Mouse (Mus musculus) CD4-positive, CD25-positive, alpha-beta regulatory T cell, adult 2 months (primary cell): ENCODE measurements around the gene Foxn3.

Source experiments
- DNase-seq: peaks from one replicate; pipeline ENCODE4 v3.0.0-alpha.2; 2012; ENCODE audit warnings: low read depth, low spot score

Foxn3 gene

DNA sequence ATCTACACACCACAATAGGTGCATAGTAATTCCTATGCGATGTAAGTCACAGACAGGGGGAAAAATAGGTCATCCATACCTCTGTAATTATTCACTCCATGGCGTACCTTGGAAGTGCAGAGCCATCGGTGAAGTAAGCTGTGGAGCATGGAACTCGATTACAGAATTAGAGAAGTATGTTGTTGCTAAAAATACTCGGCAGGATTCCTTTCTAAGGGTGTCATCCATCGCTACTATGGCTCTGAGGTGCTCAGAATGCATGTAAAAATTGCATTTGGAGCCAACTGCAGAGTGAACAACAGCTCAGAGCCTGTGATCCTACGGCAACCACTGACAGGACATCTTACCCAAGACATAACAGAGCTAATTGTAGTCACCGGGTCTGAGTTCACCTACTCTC, 206.7 kb downstream of the Foxn3 start:
- no peak for DNase-seq

GRCm38 (mm10) chr12:99353692-99354091, 209.7 kb downstream of the Foxn3 start:
- DNase-seq = no peak

GRCm38 (mm10) chr12:99352583-99352982, 210.8 kb downstream of the Foxn3 start:
- DNase-seq = no peak

GRCm38 (mm10) chr12:99352136-99352535, 211.2 kb downstream of the Foxn3 start:
- DNase-seq = no peak

DNA sequence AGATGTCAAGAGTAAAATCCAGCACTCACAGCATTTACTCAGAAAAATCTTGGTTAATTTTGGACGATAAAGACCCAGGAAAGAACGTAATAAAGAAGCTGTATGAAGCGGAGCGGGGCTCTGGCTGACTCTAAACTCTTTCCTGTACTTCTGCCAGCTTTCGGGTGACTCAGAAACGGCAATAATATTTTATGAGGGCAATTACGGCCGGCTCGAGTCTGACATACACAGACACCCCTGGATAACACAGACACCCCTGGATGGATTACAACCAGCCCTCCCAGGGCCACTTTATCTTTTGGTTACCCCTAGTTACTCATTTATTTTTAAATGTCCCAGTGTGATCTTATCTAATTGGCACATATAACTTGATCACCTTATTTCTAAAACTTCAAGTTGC, 211.7 kb downstream of the Foxn3 start:
- DNase-seq = no peak

GRCm38 (mm10) chr12:99349650-99349997, 213.8 kb downstream of the Foxn3 start:
- no peak for DNase-seq

DNA sequence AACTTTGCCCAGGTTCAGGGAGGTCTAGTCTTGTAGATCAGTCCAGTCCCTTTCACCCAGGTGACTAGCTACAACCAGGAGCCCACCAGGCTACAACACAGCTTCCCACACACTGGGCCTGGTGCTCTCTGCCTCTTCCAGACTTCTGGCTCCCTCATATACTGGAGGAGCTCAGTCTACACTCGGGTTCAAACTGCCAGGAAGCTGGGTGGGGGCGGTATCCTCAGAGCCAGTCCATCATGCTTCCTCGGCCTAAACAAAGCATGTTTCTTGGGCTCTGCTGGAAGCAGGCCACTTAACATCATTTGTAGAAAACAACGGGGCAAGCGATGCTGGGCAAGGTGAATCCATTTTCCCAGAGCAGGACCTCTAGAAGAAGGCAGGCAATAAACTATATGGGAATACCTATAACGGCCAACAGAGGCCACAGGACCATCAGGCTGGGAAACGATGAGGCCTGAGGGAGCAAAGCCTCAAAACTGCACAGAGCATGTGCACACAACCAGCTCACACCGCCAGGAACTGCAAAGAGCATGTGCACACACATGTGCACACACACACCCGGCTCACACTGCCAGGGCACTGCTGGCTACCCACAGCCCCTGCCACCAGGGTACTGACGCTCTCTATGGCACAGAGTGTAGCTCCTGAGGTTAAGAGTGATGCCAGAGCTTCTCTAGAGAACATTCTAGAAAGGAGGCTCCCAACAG, 214.3 kb downstream of the Foxn3 start:
- DNase-seq = no peak

DNA sequence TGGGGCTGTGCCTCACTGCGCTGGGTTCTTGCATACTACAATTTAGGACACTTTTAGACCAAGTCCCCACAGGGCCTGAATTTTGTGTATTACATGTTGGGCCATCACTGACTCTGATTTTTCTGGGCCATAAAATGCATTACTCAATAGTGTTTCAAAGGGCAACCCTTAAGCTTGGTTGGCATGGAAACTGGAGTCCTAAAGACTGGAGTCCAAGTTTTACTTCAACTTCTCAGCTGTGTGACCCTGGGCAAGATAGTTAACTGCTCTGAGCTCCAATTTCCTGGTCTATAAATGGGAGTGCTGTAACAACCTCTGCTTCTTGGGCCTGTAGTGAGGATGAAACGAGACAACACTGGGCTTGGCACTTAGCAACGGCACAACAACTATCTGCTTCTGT, 215.9 kb downstream of the Foxn3 start:
- DNase-seq = no peak

DNA sequence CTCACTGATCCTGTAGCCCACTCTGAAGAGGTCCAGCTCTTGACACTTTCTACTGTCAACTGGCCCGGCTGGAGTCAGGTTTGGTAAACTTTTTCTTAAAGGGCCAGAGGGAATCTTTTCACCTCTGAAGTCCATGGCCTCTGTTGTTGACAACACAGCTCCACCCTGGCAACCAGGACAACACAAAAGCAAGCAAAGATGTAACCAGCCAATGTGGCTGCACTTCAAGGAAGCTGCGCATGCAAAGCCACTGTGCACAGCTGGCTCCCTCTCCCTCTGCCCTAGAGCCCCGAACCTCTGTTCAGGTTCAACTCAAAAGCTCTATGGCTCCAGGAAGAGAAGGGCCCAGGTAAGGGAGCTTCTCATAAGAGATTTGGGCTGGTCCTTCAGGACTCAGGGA, 216.4 kb downstream of the Foxn3 start:
- DNase-seq = no peak

DNA sequence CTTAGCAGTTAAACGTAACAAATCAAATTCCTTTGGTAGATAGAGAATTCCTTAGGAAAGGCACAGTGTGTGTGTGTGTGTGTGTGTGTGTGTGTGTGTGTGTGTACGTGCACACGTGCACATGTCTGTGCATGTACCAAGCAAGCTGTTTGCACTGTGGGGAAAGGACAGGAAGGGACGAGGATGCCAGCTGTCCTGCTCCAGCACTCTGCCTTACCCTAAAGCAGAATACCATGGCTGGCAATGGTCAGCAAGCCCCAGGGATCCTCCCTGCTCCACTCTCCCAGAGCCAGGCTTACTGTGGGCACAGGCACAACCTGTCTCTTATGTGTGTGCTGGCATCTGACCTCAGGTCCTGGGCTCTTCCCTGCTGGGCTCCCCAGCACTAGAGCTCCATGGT, 218.1 kb downstream of the Foxn3 start:
- no peak for DNase-seq

GRCm38 (mm10) chr12:99343378-99343777, 220.0 kb downstream of the Foxn3 start:
- DNase-seq = no peak

GRCm38 (mm10) chr12:99342160-99342559, 221.2 kb downstream of the Foxn3 start:
- no peak for DNase-seq

DNA sequence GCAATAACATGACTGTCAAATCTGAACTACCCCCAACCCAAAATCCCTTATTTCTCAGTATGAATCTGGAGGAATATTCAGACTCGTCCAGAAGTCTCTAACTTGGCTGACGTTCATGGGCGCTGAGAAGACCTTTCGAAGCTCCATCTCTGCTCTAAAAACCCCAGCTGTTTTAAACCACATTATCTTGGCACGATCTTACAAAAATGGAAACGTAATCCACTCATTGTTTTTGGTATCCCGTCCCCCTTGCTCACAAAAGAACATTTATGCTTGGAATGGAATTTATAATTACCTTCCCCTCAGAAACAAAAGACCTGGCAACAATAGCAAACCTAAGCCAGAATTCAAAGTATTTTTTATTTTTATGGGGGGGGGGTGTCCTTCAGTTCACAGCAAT, 221.6 kb downstream of the Foxn3 start:
- no peak for DNase-seq

- no peak for DNase-seq
Measured at GRCm38 (mm10) chr12:99340418-99341182, 222.8 kb downstream of the Foxn3 start.

DNA sequence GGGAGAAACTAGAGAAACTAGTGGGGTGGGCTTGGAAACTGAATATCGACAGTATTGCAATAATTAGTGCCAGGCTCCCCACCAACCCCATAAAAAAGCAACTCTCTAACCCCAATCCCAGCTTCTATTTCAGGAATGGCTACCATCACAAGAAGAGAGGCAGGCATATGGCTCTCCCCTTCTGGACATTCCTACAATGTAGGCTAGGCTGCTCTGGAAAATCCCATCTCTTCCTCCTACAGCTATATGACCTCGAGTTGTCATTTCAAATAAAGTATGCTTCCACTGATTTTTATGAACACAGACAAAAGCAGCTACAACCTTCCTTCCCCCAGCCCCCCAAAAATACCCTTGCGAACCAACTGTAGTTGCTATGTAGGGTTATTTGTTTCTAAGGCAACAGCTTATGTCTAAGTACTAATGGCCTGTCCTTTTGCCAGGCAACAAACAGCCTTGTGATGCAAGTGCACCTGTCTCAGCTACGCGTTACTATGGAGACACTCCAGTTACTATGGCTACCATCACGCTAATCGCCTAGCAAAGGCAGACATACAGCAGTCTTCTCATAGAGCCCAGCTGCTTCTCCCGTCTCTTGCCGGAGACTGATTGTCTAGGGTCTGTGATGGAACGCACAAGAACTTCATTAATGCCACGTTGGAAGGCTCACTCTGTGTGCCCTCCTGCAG, 223.6 kb downstream of the Foxn3 start:
- DNase-seq = no peak

- DNase-seq = no peak
Measured at GRCm38 (mm10) chr12:99338754-99339153, 224.6 kb downstream of the Foxn3 start.

DNA sequence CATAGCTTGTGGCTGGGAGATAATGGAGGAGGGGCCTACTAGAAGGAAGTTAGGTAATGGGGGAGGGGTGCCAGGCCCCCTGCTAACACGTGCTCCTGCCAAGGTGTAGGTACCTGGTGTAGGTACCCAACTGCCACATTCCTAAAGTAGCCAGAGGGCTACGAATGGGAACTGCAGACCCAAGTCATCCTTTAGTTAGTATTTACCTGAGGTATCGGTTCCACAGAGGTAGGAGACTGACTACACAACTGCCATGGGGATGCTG, 226.3 kb downstream of the Foxn3 start:
- no peak for DNase-seq

GRCm38 (mm10) chr12:99336349-99337170, 226.8 kb downstream of the Foxn3 start:
- DNase-seq = no peak

- no peak for DNase-seq
Measured at GRCm38 (mm10) chr12:99335628-99336027, 227.8 kb downstream of the Foxn3 start.

DNA sequence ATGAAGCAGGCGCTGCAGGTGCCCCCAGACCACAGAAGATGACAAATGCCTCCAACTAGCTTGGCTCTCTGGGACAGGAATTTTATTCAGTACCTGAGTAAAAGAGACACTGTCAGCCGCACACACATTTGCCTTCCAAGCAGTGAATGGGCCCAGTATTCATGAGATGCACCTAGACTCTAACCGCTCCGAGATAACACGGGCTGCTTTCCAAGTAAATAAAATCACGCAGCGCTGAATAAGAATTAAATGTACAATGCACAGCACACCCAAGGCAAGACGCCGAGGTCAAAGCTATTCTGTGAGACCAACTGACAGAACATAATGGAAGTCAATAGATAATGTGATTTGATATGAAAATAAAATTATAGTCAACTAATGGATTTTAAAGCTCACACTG, 229.4 kb downstream of the Foxn3 start:
- no peak for DNase-seq

GRCm38 (mm10) chr12:99333304-99333968, 229.9 kb downstream of the Foxn3 start:
- no peak for DNase-seq
